Mouse (Mus musculus) MEL (cell line): ENCODE results near the gene Prss33. TPM values are rescaled to one million over a fixed set of nuclear protein-coding genes. Genes with fewer than 3 reads are reported as not detected.

Source experiments
- polyA plus RNA-seq, 2 experiments: library from polyadenylated mRNA; stranded (reverse) in 1 of 2; unstranded in 1 of 2; fragments of >175 nt in 1 of 2; fragments of >200 nt in 1 of 2; gene quantifications; 2 replicates each; pipeline versions ENCODE4 v1.2.1 to v1.2.4; 2012; ENCODE audit warnings: low replicate concordance in 2 of 2, low read depth in 1 of 2; ENCODE audit not compliant: insufficient read length in 2 of 2, insufficient read depth in 1 of 2, missing spikeins in 1 of 2
- total RNA-seq: library from RNA; depleted of rRNA; stranded (reverse); fragments of 300-350 nt; gene quantifications from 2 replicates; pipeline ENCODE4 v1.2.3, GENCODE M21; 2012; rRNA removed

Gene Prss33
- total and polyA plus RNA-seq, 3 experiments: 0.08 to 1.0 TPM; not detected in 1

Other genes starting within 250 kb of the Prss33 start
- gene Zfp13, start 236.6 kb downstream of the Prss33 start, total RNA-seq: 0.08 and 0.16 TPM in 2 replicates
- gene Zfp13, start 236.6 kb downstream of the Prss33 start, polyA plus RNA-seq: under 1 TPM in 1 of 2 experiments, not detected in 1; 0.38 TPM
- gene Zscan10, start 235.2 kb downstream of the Prss33 start, total RNA-seq: not detected in 2 replicates
- under 1 TPM in 1 of 2 experiments, not detected in 1; 0.08 TPM for gene Zscan10, start 235.2 kb downstream of the Prss33 start, polyA plus RNA-seq
- 0.03 TPM in 1 of 2 replicates, not detected in the other for gene Mmp25, start 190.8 kb downstream of the Prss33 start, total RNA-seq
- gene Mmp25, start 190.8 kb downstream of the Prss33 start, polyA plus RNA-seq: under 1 TPM in 1 of 2 experiments, not detected in 1; 0.01 TPM
- 0.08 TPM in 1 of 2 replicates, not detected in the other for gene Bicdl2, start 175.6 kb downstream of the Prss33 start, total RNA-seq
- under 1 TPM in 1 of 2 experiments, not detected in 1; 0.17 TPM for gene Bicdl2, start 175.6 kb downstream of the Prss33 start, polyA plus RNA-seq
- gene Hcfc1r1, start 162.5 kb downstream of the Prss33 start, total RNA-seq: 11.0 and 15.6 TPM in 2 replicates
- 10 to 100 TPM in 1 of 2 experiments, not detected in 1; 81.6 TPM for gene Hcfc1r1, start 162.5 kb downstream of the Prss33 start, polyA plus RNA-seq
- gene Thoc6, start 162.2 kb downstream of the Prss33 start, total RNA-seq: 26.4 and 36.9 TPM in 2 replicates
- gene Thoc6, start 162.2 kb downstream of the Prss33 start, polyA plus RNA-seq: 10 to 100 TPM in 1 of 2 experiments, not detected in 1; 62.9 TPM
- 15.4 and 18.8 TPM in 2 replicates for gene Tnfrsf12a, start 158.6 kb downstream of the Prss33 start, total RNA-seq
- gene Tnfrsf12a, start 158.6 kb downstream of the Prss33 start, polyA plus RNA-seq: 10 to 100 TPM in 1 of 2 experiments, not detected in 1; 14.7 TPM
- not detected in 2 replicates for gene Cldn6, start 156.8 kb downstream of the Prss33 start, total RNA-seq
- not detected for gene Cldn6, start 156.8 kb downstream of the Prss33 start, polyA plus RNA-seq
- gene Cldn9, start 152.0 kb downstream of the Prss33 start, total RNA-seq: 0.19 and 0.26 TPM in 2 replicates
- under 1 TPM in 1 of 2 experiments, not detected in 1; 0.18 TPM for gene Cldn9, start 152.0 kb downstream of the Prss33 start, polyA plus RNA-seq
- gene 1520401A03Rik, start 113.3 kb downstream of the Prss33 start, total RNA-seq: not detected in 2 replicates
- gene 1520401A03Rik, start 113.3 kb downstream of the Prss33 start, polyA plus RNA-seq: not detected
- gene Pkmyt1, start 109.7 kb downstream of the Prss33 start, total RNA-seq: 15.8 and 16.6 TPM in 2 replicates
- 10 to 100 TPM in 1 of 2 experiments, not detected in 1; 49.8 TPM for gene Pkmyt1, start 109.7 kb downstream of the Prss33 start, polyA plus RNA-seq
- gene Paqr4, start 95.2 kb downstream of the Prss33 start, total RNA-seq: 5.2 and 6.5 TPM in 2 replicates
- 10 to 100 TPM in 1 of 2 experiments, not detected in 1; 10.7 TPM for gene Paqr4, start 95.2 kb downstream of the Prss33 start, polyA plus RNA-seq
- gene Kremen2, start 90.2 kb downstream of the Prss33 start, total RNA-seq: 0.10 TPM in 1 of 2 replicates, not detected in the other
- gene Kremen2, start 90.2 kb downstream of the Prss33 start, polyA plus RNA-seq: under 1 TPM in 1 of 2 experiments, not detected in 1; 0.11 TPM
- 14.8 and 15.3 TPM in 2 replicates for gene Flywch1, start 64.5 kb downstream of the Prss33 start, total RNA-seq
- gene Flywch1, start 64.5 kb downstream of the Prss33 start, polyA plus RNA-seq: 10 to 100 TPM in 1 of 2 experiments, not detected in 1; 29.7 TPM
- 0.62 and 0.69 TPM in 2 replicates for gene Flywch2, start 50.0 kb downstream of the Prss33 start, total RNA-seq
- gene Flywch2, start 50.0 kb downstream of the Prss33 start, polyA plus RNA-seq: 1 to 10 TPM in 1 of 2 experiments, not detected in 1; 6.2 TPM
- 56.2 and 68.9 TPM in 2 replicates for gene Srrm2, start 45.5 kb downstream of the Prss33 start, total RNA-seq
- gene Srrm2, start 45.5 kb downstream of the Prss33 start, polyA plus RNA-seq: 100 to 1,000 TPM; 505 to 988 TPM
- gene Elob, start 6.9 kb downstream of the Prss33 start, total RNA-seq: 453 and 486 TPM in 2 replicates
- 100 to 1,000 TPM in 1 of 2 experiments, not detected in 1; 609 TPM for gene Elob, start 6.9 kb downstream of the Prss33 start, polyA plus RNA-seq
- gene Prss32, start 7.8 kb upstream of the Prss33 start, total RNA-seq: not detected in 2 replicates
- gene Prss32, start 7.8 kb upstream of the Prss33 start, polyA plus RNA-seq: under 1 TPM in 1 of 2 experiments, not detected in 1; 0.71 TPM
- 2.6 and 3.4 TPM in 2 replicates for gene Prss41, start 8.1 kb upstream of the Prss33 start, total RNA-seq
- 10 to 100 TPM in 1 of 2 experiments, not detected in 1; 12.8 TPM for gene Prss41, start 8.1 kb upstream of the Prss33 start, polyA plus RNA-seq
- gene Prss21, start 32.0 kb upstream of the Prss33 start, total RNA-seq: not detected in 2 replicates
- gene Prss21, start 32.0 kb upstream of the Prss33 start, polyA plus RNA-seq: not detected
- gene Dcpp1, start 44.8 kb upstream of the Prss33 start, total RNA-seq: not detected in 2 replicates
- not detected for gene Dcpp1, start 44.8 kb upstream of the Prss33 start, polyA plus RNA-seq
- gene Dcpp2, start 44.8 kb upstream of the Prss33 start, total RNA-seq: not detected in 2 replicates
- not detected for gene Dcpp2, start 44.8 kb upstream of the Prss33 start, polyA plus RNA-seq
- not detected in 2 replicates for gene Dcpp3, start 81.4 kb upstream of the Prss33 start, total RNA-seq
- gene Dcpp3, start 81.4 kb upstream of the Prss33 start, polyA plus RNA-seq: not detected
- gene Sbp, start 105.6 kb upstream of the Prss33 start, total RNA-seq: not detected in 2 replicates
- not detected for gene Sbp, start 105.6 kb upstream of the Prss33 start, polyA plus RNA-seq
- not detected in 2 replicates for gene Sbpl, start 119.2 kb upstream of the Prss33 start, total RNA-seq
- gene Sbpl, start 119.2 kb upstream of the Prss33 start, polyA plus RNA-seq: not detected
- not detected in 2 replicates for gene Prss30, start 144.5 kb upstream of the Prss33 start, total RNA-seq
- not detected for gene Prss30, start 144.5 kb upstream of the Prss33 start, polyA plus RNA-seq
- gene Prss22, start 162.0 kb upstream of the Prss33 start, total RNA-seq: not detected in 2 replicates
- gene Prss22, start 162.0 kb upstream of the Prss33 start, polyA plus RNA-seq: not detected
- gene Prss27, start 202.1 kb upstream of the Prss33 start, total RNA-seq: not detected in 2 replicates
- not detected for gene Prss27, start 202.1 kb upstream of the Prss33 start, polyA plus RNA-seq
- 19.3 and 20.2 TPM in 2 replicates for gene Kctd5, start 237.4 kb upstream of the Prss33 start, total RNA-seq
- gene Kctd5, start 237.4 kb upstream of the Prss33 start, polyA plus RNA-seq: 10 to 100 TPM in 1 of 2 experiments, not detected in 1; 33.2 TPM